Mouse (Mus musculus): ENCODE results near the gene Otud6a. TPM values are rescaled to one million over a fixed set of nuclear protein-coding genes. Genes with fewer than 3 reads are reported as not detected.
A peak's percentile ranks its signal among the peaks of the same experiment; 100 is the strongest.
"Not testable (repeated sequence)": the region's sequence is repeated elsewhere in the genome, so short reads cannot be mapped to it uniquely, and the experiment has no call there.

Otud6a gene
- polyA plus RNA-seq, 1 experiment from 2014 or later, result not detected

GRCm38 (mm10) chrX:100442617-100443016, 13.8 kb downstream of the Otud6a start, which contains the start of gene Awat2:
Awat2 (minus strand) TSS chrX:100442717.
- not testable (repeated sequence) for H3K9ac ChIP-seq (ENCODE audit: low read depth, low read length); H3K9me3 ChIP-seq (ENCODE audit: control insufficient read depth, low read length); H3K27ac ChIP-seq (replicated peaks; ENCODE audit: low read depth, low read length); H3K36me3 ChIP-seq (ENCODE audit: control insufficient read depth, insufficient read depth, low read length); ATAC-seq (ENCODE audit: low read depth); DNase-seq (ENCODE audit: low spot score); H3K27me3 ChIP-seq (replicated peaks; ENCODE audit: control insufficient read depth, insufficient read depth, low read length); H3K4me2 ChIP-seq (ENCODE audit: low read depth, low read length); H3K4me3 ChIP-seq (ENCODE audit: low read depth, low read length); H3K4me1 ChIP-seq (ENCODE audit: control insufficient read depth, insufficient read depth, low read length)
- 90% methylated on average over 2 of the region's 2 CpGs for WGBS

DNA sequence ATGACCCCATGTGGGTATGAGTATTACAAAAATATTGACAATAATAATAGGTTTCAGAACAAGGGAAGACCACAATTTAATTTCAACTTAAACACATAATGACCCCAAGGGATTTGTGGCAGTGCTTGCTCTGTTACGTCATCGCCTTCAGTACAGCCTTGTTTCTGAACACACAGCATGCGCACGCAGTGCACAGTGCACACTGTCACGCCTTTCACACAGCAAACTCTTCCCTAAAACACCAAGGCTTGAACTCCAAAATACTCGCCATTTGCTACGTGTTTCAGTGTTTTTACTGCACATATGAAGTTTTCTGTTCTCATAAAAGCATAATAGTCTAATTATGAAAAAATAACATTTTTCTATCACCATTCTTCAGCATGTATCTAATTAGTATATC, 14.7 kb downstream of the Otud6a start:
- Histone ChIP-seq H3K9ac (ENCODE audit: low read depth, low read length) (no peak overlapping the region), H3K4me1 (ENCODE audit: control insufficient read depth, insufficient read depth, low read length) (no peaks in the 10 kb centered on the region), H3K4me3 (ENCODE audit: low read depth, low read length) (no peak overlapping the region), H3K9me3 (ENCODE audit: control insufficient read depth, low read length) (no peaks in the 10 kb centered on the region), H3K36me3 (ENCODE audit: control insufficient read depth, insufficient read depth, low read length) (no peaks in the 10 kb centered on the region), H3K27me3 (replicated peaks; ENCODE audit: control insufficient read depth, insufficient read depth, low read length) (no peaks in the 10 kb centered on the region; the same call in 1 of the 2 replicates), H3K4me2 (ENCODE audit: low read depth, low read length) (no peak overlapping the region), H3K27ac (replicated peaks; ENCODE audit: low read depth, low read length) (no peak overlapping the region)
- DNase-seq (ENCODE audit: low spot score), result no peak
- WGBS, result 79% methylated on average over 7 of the region's 7 CpGs
- ATAC-seq (ENCODE audit: low read depth), result no peak

DNA sequence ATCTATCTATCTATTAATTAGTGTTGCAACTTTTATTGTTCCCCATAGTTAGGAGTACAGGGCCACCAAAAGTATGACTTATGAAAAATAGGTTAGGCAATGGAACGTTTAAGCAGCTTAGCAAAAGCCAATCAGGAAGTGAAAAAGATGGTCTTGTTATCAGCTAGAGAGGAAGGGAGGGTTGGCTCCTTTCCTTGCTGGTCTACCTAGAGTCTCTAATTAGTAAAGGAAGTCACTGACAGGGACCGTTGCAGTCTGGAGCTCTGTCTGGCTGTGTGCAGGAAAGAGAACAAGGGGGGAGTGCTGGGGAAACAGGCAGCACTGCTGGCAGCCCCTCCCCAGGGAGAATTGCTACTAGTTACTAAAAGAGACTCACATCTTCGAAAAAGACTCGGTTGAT, 39.2 kb downstream of the Otud6a start:
- no peaks in the 10 kb centered on the region for H3K4me1 ChIP-seq (ENCODE audit: control insufficient read depth, insufficient read depth, low read length)
- WGBS, result 63% methylated on average over 4 of the region's 4 CpGs
- no peaks in the 10 kb centered on the region; the same call in none of the 2 replicates for H3K27me3 ChIP-seq (replicated peaks; ENCODE audit: control insufficient read depth, insufficient read depth, low read length)
- no peaks in the 10 kb centered on the region for H3K9me3 ChIP-seq (ENCODE audit: control insufficient read depth, low read length)
- DNase-seq (ENCODE audit: low spot score) (no peak), ATAC-seq (ENCODE audit: low read depth) (no peak)
- no peaks in the 10 kb centered on the region for H3K36me3 ChIP-seq (ENCODE audit: control insufficient read depth, insufficient read depth, low read length)
- no peak overlapping the region for H3K27ac ChIP-seq (replicated peaks; ENCODE audit: low read depth, low read length)
- H3K4me3 ChIP-seq (ENCODE audit: low read depth, low read length), result no peak overlapping the region
- H3K4me2 ChIP-seq (ENCODE audit: low read depth, low read length), result no peak overlapping the region
- no peak overlapping the region for H3K9ac ChIP-seq (ENCODE audit: low read depth, low read length)

DNA sequence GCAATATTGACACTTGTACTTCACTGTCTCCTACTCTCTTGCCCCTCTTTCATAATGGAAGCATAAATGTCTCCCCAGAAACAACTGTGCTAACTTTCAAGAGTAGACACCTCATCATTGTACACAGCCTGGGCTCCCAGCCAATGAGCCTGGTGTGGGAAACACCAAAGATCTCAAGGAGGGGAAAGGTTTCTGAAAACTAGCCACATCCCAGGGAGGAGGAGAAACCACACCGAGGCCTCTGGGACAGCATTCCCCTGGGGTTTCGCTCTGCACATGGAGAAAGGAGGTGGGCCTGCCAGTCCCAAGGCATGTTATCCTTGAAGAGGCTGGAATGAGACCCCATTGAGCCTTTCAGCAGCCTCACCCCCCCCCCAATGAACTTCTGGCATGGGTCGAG, 41.3 kb downstream of the Otud6a start:
- H3K4me3 ChIP-seq (ENCODE audit: low read depth, low read length), result no peak overlapping the region
- no peaks in the 10 kb centered on the region for H3K36me3 ChIP-seq (ENCODE audit: control insufficient read depth, insufficient read depth, low read length)
- no peak overlapping the region for H3K27ac ChIP-seq (replicated peaks; ENCODE audit: low read depth, low read length)
- DNase-seq (ENCODE audit: low spot score) (no peak), ATAC-seq (ENCODE audit: low read depth) (no peak)
- no peaks in the 10 kb centered on the region; the same call in 1 of the 2 replicates for H3K27me3 ChIP-seq (replicated peaks; ENCODE audit: control insufficient read depth, insufficient read depth, low read length)
- WGBS, result 89% methylated on average over 3 of the region's 3 CpGs
- no peaks in the 10 kb centered on the region for H3K9me3 ChIP-seq (ENCODE audit: control insufficient read depth, low read length)
- H3K4me1 ChIP-seq (ENCODE audit: control insufficient read depth, insufficient read depth, low read length), result no peaks in the 10 kb centered on the region
- H3K9ac ChIP-seq (ENCODE audit: low read depth, low read length), result no peak overlapping the region
- H3K4me2 ChIP-seq (ENCODE audit: low read depth, low read length), result no peak overlapping the region

DNA sequence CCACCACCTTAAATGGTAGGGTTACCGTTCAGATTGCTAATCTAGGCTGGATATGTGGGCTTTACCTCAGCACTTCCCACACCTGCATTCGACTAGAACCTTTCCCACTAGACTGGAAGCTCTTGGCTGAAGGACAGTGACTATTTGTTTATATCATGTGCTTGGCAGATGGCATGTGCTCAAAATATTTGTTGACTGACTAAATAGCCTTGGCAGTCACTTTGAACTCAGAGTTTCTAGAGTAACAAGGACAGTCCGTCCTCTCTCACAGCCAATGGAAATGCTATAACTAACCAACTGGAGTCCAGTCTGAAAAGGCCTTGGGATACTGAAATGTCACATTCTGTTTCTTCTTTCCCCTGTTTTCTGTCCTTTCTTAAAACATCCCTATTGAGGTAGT, 42.7 kb downstream of the Otud6a start:
- no peaks in the 10 kb centered on the region for H3K9me3 ChIP-seq (ENCODE audit: control insufficient read depth, low read length)
- no peaks in the 10 kb centered on the region; the same call in 1 of the 2 replicates for H3K27me3 ChIP-seq (replicated peaks; ENCODE audit: control insufficient read depth, insufficient read depth, low read length)
- no peak overlapping the region for H3K4me2 ChIP-seq (ENCODE audit: low read depth, low read length)
- DNase-seq (ENCODE audit: low spot score), result no peak
- no peak overlapping the region for H3K4me3 ChIP-seq (ENCODE audit: low read depth, low read length)
- no peak for ATAC-seq (ENCODE audit: low read depth)
- H3K27ac ChIP-seq (replicated peaks; ENCODE audit: low read depth, low read length), result no peak overlapping the region
- H3K36me3 ChIP-seq (ENCODE audit: control insufficient read depth, insufficient read depth, low read length), result no peaks in the 10 kb centered on the region
- no peak overlapping the region for H3K9ac ChIP-seq (ENCODE audit: low read depth, low read length)
- 81% methylated on average over 3 of the region's 3 CpGs for WGBS
- no peaks in the 10 kb centered on the region for H3K4me1 ChIP-seq (ENCODE audit: control insufficient read depth, insufficient read depth, low read length)

GRCm38 (mm10) chrX:100475569-100476223, 46.9 kb downstream of the Otud6a start:
- no peak overlapping the region for H3K4me2 ChIP-seq (ENCODE audit: low read depth, low read length)
- no peak for DNase-seq (ENCODE audit: low spot score)
- no peak overlapping the region for H3K9ac ChIP-seq (ENCODE audit: low read depth, low read length)
- H3K4me3 ChIP-seq (ENCODE audit: low read depth, low read length), result no peak overlapping the region
- ATAC-seq (ENCODE audit: low read depth), result no peak
- H3K4me1 ChIP-seq (ENCODE audit: control insufficient read depth, insufficient read depth, low read length), result no peaks in the 10 kb centered on the region
- no peaks in the 10 kb centered on the region for H3K36me3 ChIP-seq (ENCODE audit: control insufficient read depth, insufficient read depth, low read length)
- H3K9me3 ChIP-seq (ENCODE audit: control insufficient read depth, low read length), result no peaks in the 10 kb centered on the region
- H3K27ac ChIP-seq (replicated peaks; ENCODE audit: low read depth, low read length), result no peak overlapping the region
- peaks cover 4% of the 10 kb centered on the region for H3K27me3 ChIP-seq (replicated peaks; ENCODE audit: control insufficient read depth, insufficient read depth, low read length)
- 74% methylated on average over 4 of the region's 4 CpGs for WGBS

MicroRNAs within 50 kb of the gene (microRNA counts, 519-probe panel; counts per million panel counts)
- 2,794 counts per million, percentile 62 among the panel's probes with 10 or more counts for microRNA mmu-miR-676

Small RNA genes within 50 kb of the gene (microRNA-seq; reads per million reads assigned to microRNA genes)
- gene Mir676 (ENCODE audit: borderline number of aligned reads), result 1,123 reads per million, percentile 76 among the genes with 10 or more reads in this experiment

Other genes with a start within 250 kb of the Otud6a start
- 0.81 and 1.0 TPM in 2 replicates for gene Awat2, start 13.7 kb downstream of the Otud6a start, polyA plus RNA-seq (2014; fragmentation: Nextera tagmentation; extraction: Ambion mirVana)
- 42.0 and 44.4 TPM in 2 replicates for gene Igbp1, start 65.3 kb downstream of the Otud6a start, polyA plus RNA-seq (2014; fragmentation: Nextera tagmentation; extraction: Ambion mirVana)
- not detected in 2 replicates for gene Dgat2l6, start 95.8 kb downstream of the Otud6a start, polyA plus RNA-seq (2014; fragmentation: Nextera tagmentation; extraction: Ambion mirVana)
- gene Awat1, start 143.2 kb downstream of the Otud6a start, polyA plus RNA-seq (2014; fragmentation: Nextera tagmentation; extraction: Ambion mirVana), result not detected in 2 replicates
- 0.13 and 0.25 TPM in 2 replicates for gene P2ry4, start 165.9 kb downstream of the Otud6a start, polyA plus RNA-seq (2014; fragmentation: Nextera tagmentation; extraction: Ambion mirVana)
- gene Arr3, start 176.5 kb downstream of the Otud6a start, polyA plus RNA-seq (2014; fragmentation: Nextera tagmentation; extraction: Ambion mirVana), result not detected in 2 replicates
- 21.3 and 28.9 TPM in 2 replicates for gene Kif4, start 196.7 kb downstream of the Otud6a start, polyA plus RNA-seq (2014; fragmentation: Nextera tagmentation; extraction: Ambion mirVana)
- gene Pdzd11, start 197.6 kb downstream of the Otud6a start, polyA plus RNA-seq (2014; fragmentation: Nextera tagmentation; extraction: Ambion mirVana), result 105 and 113 TPM in 2 replicates